9 mouse cellular contexts compared by ENCODE assay signal in genomic region chr11:71991541-71991940, GRCm38 (mm10). TPM values are rescaled to one million over a fixed set of nuclear protein-coding genes. Genes with fewer than 3 reads are reported as not detected.
DNase-seq lines count a peak whose midpoint lies in the region.
"Had no signal": no experiment of that assay in that cellular context is flagged by ENCODE, and none has a peak within 500 bp of the region (broad histone marks: within the 10 kb centered on the region; RNA-seq: fewer than 3 reads in every experiment).

No protein-coding gene starts in this region.

- intact Hi-C loops in heart, postnatal 25 days (cut with DNase I): loop anchor here (1.0 kb wide), 1 partner anchor 33 kb away; no protein-coding TSS in a partner anchor

- DNase-seq in heart, adult 18-20 months: peak; percentile 56 to 74
- DNase-seq in heart, postnatal 25 days (ENCODE audit: low spot score): no peak
- DNase-seq in urinary bladder, postnatal 25 days (ENCODE audit: low spot score): peak; percentile 54
- DNase-seq in urinary bladder, postnatal 10 days (ENCODE audit: low spot score): no peak
- DNase-seq in cerebellum, postnatal 14 days: peak; percentile 61 to 66
- DNase-seq in kidney, postnatal 14 days: peak; percentile 59
- peak; percentile 62 for DNase-seq in retina, postnatal 7 days (ENCODE audit: low read depth, low spot score)
- no peak for DNase-seq in layer of hippocampus, postnatal 36 days

RNA-seq across cellular contexts. Expression of gene Aipl1, which starts 45.8 kb away (rescaled TPM):
- total RNA-seq in heart, adult 18-20 months (2021): not detected
- total RNA-seq in heart, postnatal 25 days (2021): not detected
- total RNA-seq in layer of hippocampus, postnatal 36 days (2021): not detected
- total RNA-seq: left cerebral cortex, adult 18-20 months had no signal

RNA-seq across cellular contexts. Expression of gene Pimreg, which starts 50.3 kb away (rescaled TPM):
- total RNA-seq in heart, adult 18-20 months (2021): under 1 TPM; 0.33 to 0.74 TPM
- 1 to 10 TPM; 1.0 to 2.6 TPM for total RNA-seq in heart, postnatal 25 days (2021)
- total RNA-seq in layer of hippocampus, postnatal 36 days (2021): under 1 TPM; 0.45 to 0.63 TPM
- total RNA-seq: left cerebral cortex, adult 18-20 months had no signal

Comparison
In these comparisons a context has a peak if more than half of its experiments do, and no peak if none do; other contexts are left out.
1. DNase-seq: peak in heart, adult 18-20 months (2 of 2), urinary bladder, postnatal 25 days (single experiment), cerebellum, postnatal 14 days (2 of 2), kidney, postnatal 14 days (single experiment) and retina, postnatal 7 days (single experiment); none in heart, postnatal 25 days (single experiment), urinary bladder, postnatal 10 days (single experiment) and layer of hippocampus, postnatal 36 days (0 of 2).